Mouse (Mus musculus) lung, postnatal 0 days (tissue): Measurements from ENCODE around the gene Man1b1.

Experiments used
- CTCF ChIP-seq: IDR thresholded peaks from 2 replicates; pipeline ENCODE4 v1.5.1; 2016; ENCODE audit warnings: antibody characterized with exemption, mild to moderate bottlenecking
- EP300 ChIP-seq: IDR thresholded peaks from 2 replicates; pipeline ENCODE4 v1.6.1; 2016; ENCODE audit warnings: antibody characterized with exemption, mild to moderate bottlenecking, control low read depth

DNA sequence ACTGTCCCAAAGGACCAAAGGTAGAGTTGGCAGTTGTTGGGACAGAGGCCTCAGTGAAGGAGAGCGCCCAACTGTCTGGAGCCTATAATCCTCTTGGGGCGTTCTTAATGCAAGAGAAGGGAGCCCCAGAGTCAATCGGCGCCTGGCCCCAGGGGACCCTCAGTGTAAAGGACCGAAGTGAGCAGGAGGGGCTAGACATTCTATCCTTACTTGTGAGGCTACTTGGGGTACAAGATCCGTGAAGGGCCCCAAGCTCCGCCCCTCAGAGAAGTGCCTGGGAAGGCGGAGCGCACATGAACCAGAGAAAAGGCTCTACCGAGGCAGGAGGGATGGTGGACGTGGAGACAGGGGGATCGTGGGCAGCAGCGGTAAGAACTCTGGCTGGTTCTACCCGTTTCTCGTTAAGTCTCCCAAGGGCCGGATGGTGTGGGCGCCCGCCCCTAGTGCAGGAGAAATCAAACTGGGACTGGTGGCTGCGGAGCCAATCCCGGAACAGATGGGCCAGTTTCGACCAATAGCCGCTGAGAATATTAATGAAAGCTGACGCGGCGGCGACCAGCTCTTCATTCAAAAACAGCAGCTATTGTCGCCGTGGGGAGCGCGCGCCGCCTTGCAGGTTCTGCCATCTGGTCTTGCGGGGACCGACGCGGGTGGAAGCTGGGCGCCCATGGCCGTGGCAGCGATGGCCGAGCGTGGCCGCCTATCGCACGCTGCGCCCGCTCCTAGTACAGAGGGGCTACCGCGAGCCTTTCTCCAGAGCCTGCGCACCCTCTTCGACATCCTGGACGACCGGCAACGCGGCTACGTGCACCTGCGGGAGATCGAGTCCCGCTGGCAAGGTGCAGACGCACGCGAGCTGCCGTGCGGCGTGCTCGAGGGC, 39.9 kb downstream of the Man1b1 start, which contains the start of gene Sapcd2:
- TF ChIP-seq CTCF (no peak), EP300 (no peak)
